Mouse (Mus musculus): Measurements from ENCODE around the gene Map3k21. TPM values are rescaled to one million over a fixed set of nuclear protein-coding genes. Genes with fewer than 3 reads are reported as not detected.
A peak's percentile ranks its signal among the peaks of the same experiment; 100 is the strongest.

Gene Map3k21
- total and polyA plus RNA-seq, 3 experiments: not detected

DNA sequence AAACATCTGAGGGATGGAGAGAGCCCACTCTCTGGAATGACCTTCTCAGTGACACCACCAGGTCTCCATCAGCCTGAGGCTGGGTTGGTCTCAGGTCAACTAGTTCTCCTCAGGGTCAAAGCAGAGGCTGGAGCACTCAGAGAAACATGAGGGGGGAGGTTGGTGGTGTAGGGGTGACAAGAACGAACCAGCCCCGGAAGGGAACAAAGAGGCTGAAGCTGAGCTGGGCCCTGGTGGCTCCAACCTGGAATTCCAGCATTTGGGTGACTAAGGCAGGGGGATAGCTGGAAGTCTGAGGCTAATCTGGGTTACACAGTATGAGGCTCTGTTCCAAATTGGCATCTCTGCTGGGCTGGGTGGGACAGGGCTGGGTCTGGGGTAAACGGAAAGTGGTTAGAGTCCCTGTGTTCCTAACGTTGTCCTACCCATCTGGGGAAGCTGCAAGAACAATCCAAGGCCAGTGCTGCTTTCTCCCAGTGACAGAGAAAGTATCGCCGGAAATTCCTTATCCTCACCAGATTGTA, 40.0 kb upstream of the Map3k21 start:
- Histone ChIP-seq H3K9me3 (replicated peaks; ENCODE audit: low read length) (no peaks in the 10 kb centered on the region), H3K4me3 (replicated peaks in 1 of 3; ENCODE audit: low read depth in 2 of 3, low read length in 2 of 3, poor library complexity in 1 of 3) (no peak overlapping the region), H3K27ac (ENCODE audit: insufficient read depth, low read depth) (no peak overlapping the region), H3K9ac (ENCODE audit: insufficient read depth, low read depth) (no peak overlapping the region), H3K4me2 (ENCODE audit: insufficient read depth, low read depth, poor library complexity, severe bottlenecking) (no peak overlapping the region), H3K4me1 (ENCODE audit: control insufficient read depth in 1 of 2, insufficient read depth in 2 of 2) (no peaks in the 10 kb centered on the region), H3K79me2 (replicated peaks; ENCODE audit: control insufficient read depth, extremely low read depth, insufficient read depth, poor library complexity, severe bottlenecking) (no peaks in the 10 kb centered on the region), H3K27me3 (replicated peaks) (peaks cover 4% of the 10 kb centered on the region), H3K36me3 (replicated peaks in 1 of 2; ENCODE audit: control insufficient read depth in 1 of 2, insufficient read depth in 1 of 2, low read length in 1 of 2) (no peaks in the 10 kb centered on the region)
- TF ChIP-seq POLR2A (IDR thresholded peaks at IDR 0.05; ENCODE audit: low read depth, low read length): no peak
- no peak for TF ChIP-seq EP300 (IDR thresholded peaks at IDR 0.05; ENCODE audit: low read length)
- no peak for TF ChIP-seq NELFE (IDR thresholded peaks at IDR 0.05; ENCODE audit: low read depth, low read length)
- TF ChIP-seq CTCF (conservative IDR thresholded peaks at IDR 0.05 in 1 of 2, IDR thresholded peaks at IDR 0.05 in 1 of 2; ENCODE audit: low read depth in 2 of 2, low read length in 2 of 2): no peak
- no peak for TF ChIP-seq USF1 (IDR thresholded peaks at IDR 0.05; ENCODE audit: low read depth, low read length)
- TF ChIP-seq NRF1 (IDR thresholded peaks at IDR 0.05; ENCODE audit: low read depth, low read length): no peak
- no peak for TF ChIP-seq MAX (IDR thresholded peaks at IDR 0.05; ENCODE audit: low read length)
- no peak for TF ChIP-seq UBTF (IDR thresholded peaks at IDR 0.05; ENCODE audit: low read depth, low read length)
- no peak for TF ChIP-seq SIN3A (IDR thresholded peaks at IDR 0.05; ENCODE audit: low read length)
- no peak for TF ChIP-seq MAZ (IDR thresholded peaks at IDR 0.05; ENCODE audit: low read depth, low read length)
- dilution Hi-C loops (cut with MboI; ENCODE audit: extremely low pct_ligation_motif_present, extremely low pct_unique_long_range_greater_than_20kb, low sequenced_read_pairs) (no loop called here), in situ Hi-C loops (cut with MboI; ENCODE audit: low pct_ligation_motif_present, low pct_unique_long_range_greater_than_20kb, low sequenced_read_pairs) (loop anchor here (10.0 kb wide), 1 partner anchor 795 kb away; no protein-coding TSS in a partner anchor)
- DNase-seq (ENCODE audit: extremely low read depth): no peak

DNA sequence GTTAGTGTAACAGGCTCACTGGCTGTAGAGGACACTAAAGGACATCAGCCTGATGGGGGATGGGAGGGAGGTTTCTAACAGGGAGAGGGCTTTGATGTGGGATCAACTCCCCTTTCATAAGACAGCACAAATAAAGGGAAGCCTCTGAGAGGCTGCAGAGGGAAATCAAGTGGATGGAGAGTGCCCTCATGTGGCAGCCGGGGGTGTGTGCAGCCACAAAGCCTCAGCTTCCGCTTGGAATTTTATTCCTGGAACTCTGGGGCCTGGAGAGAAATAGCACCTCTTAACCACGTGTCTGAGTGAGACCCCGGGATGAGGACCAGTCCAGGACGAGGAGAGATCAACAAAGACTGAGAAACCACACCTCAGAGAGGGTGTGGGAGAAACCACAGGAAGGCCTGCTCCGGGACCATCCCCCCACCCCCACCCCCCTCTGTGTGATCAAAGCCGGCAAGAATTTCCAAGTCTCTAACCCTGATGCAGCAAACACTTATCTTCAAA, 39.4 kb upstream of the Map3k21 start:
- peaks cover 4% of the 10 kb centered on the region for H3K27me3 ChIP-seq (replicated peaks)
- no peak overlapping the region for H3K27ac ChIP-seq (ENCODE audit: insufficient read depth, low read depth)
- TF ChIP-seq GABPA (IDR thresholded peaks at IDR 0.05; ENCODE audit: insufficient replicate concordance, low read depth, low read length) (no peak), JUN (IDR thresholded peaks at IDR 0.05; ENCODE audit: insufficient read depth, low read depth, low read length) (no peak), JUND (conservative IDR thresholded peaks at IDR 0.05; ENCODE audit: low read depth, low read length) (no peak), SMC3 (IDR thresholded peaks at IDR 0.05; ENCODE audit: low read depth, low read length) (peak; percentile 72), USF2 (conservative IDR thresholded peaks at IDR 0.05; ENCODE audit: low read depth, low read length) (no peak), CTCF (conservative IDR thresholded peaks at IDR 0.05 in 1 of 2, IDR thresholded peaks at IDR 0.05 in 1 of 2; ENCODE audit: low read depth in 2 of 2, low read length in 2 of 2) (peak; percentile 68 to 79), CHD2 (IDR thresholded peaks at IDR 0.05; ENCODE audit: low read length) (peak; percentile 28; the same call in 1 of the 2 replicates), RAD21 (IDR thresholded peaks at IDR 0.05; ENCODE audit: low read depth, low read length) (peak; percentile 85)
- no peaks in the 10 kb centered on the region for H3K79me2 ChIP-seq (replicated peaks; ENCODE audit: control insufficient read depth, extremely low read depth, insufficient read depth, poor library complexity, severe bottlenecking)
- H3K9me3 ChIP-seq (replicated peaks; ENCODE audit: low read length): no peaks in the 10 kb centered on the region
- H3K4me2 ChIP-seq (ENCODE audit: insufficient read depth, low read depth, poor library complexity, severe bottlenecking): no peak overlapping the region
- in situ Hi-C loops (cut with MboI; ENCODE audit: low pct_ligation_motif_present, low pct_unique_long_range_greater_than_20kb, low sequenced_read_pairs): loop anchor here (10.0 kb wide), 1 partner anchor 796 kb away; no protein-coding TSS in a partner anchor
- no peaks in the 10 kb centered on the region for H3K4me1 ChIP-seq (ENCODE audit: control insufficient read depth in 1 of 2, insufficient read depth in 2 of 2)
- H3K36me3 ChIP-seq (replicated peaks in 1 of 2; ENCODE audit: control insufficient read depth in 1 of 2, insufficient read depth in 1 of 2, low read length in 1 of 2): no peaks in the 10 kb centered on the region
- no peak overlapping the region for H3K4me3 ChIP-seq (replicated peaks in 1 of 3; ENCODE audit: low read depth in 2 of 3, low read length in 2 of 3, poor library complexity in 1 of 3)
- peak; percentile 20 for DNase-seq (ENCODE audit: extremely low read depth)
- dilution Hi-C loops (cut with MboI; ENCODE audit: extremely low pct_ligation_motif_present, extremely low pct_unique_long_range_greater_than_20kb, low sequenced_read_pairs): no loop called here
- H3K9ac ChIP-seq (ENCODE audit: insufficient read depth, low read depth): no peak overlapping the region
